Mouse (Mus musculus): ENCODE measurements around the gene Phip.
A peak's percentile ranks its signal among the peaks of the same experiment; 100 is the strongest.

DNA sequence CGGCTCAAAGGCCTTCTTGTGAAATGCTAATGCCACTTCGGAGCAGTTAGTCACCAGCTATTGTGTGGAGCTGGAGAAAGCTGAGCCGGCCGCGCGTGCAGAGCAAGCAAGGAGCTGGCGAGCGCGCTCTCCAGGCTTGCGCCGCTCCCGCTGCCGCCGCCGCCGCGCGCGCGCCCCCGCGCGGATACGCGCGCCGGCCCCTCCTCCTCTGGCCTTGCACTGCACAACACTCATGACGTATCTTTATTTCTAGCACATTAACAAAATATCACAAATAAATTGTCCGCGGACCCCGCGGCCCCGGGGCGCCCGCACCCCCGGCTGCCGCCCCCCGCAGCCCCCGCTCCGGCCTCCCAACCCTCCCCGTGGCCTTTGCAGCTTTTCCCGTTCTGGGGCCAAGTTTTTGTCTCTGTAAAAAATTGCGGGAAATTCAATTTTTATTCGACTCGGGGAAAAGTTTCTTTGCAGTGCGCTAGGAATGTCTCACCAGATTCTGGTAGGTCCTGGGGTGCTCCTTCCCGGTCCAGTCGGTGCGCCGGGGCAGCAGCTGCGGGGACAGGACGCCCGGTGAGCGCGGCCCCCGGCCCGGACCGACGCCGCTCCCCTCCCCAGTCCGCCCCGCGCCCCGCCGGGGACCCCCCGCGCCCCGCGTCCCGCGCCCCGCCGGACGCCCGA lies 992 bp downstream of the Phip start:
- TF ChIP-seq CTCF (IDR thresholded peaks at IDR 0.05; ENCODE audit: insufficient read depth, low read depth, low read length) (no peak), POLR2A (IDR thresholded peaks at IDR 0.05; ENCODE audit: insufficient read depth, low read depth, low read length) (0 out of 2 replicates have a peak, but pooled peaks have one; percentile 8)

Measured in olfactory bulb, adult 2 months (tissue).